Mouse (Mus musculus): ENCODE results near the gene Pabpn1l.

Pabpn1l gene

DNA sequence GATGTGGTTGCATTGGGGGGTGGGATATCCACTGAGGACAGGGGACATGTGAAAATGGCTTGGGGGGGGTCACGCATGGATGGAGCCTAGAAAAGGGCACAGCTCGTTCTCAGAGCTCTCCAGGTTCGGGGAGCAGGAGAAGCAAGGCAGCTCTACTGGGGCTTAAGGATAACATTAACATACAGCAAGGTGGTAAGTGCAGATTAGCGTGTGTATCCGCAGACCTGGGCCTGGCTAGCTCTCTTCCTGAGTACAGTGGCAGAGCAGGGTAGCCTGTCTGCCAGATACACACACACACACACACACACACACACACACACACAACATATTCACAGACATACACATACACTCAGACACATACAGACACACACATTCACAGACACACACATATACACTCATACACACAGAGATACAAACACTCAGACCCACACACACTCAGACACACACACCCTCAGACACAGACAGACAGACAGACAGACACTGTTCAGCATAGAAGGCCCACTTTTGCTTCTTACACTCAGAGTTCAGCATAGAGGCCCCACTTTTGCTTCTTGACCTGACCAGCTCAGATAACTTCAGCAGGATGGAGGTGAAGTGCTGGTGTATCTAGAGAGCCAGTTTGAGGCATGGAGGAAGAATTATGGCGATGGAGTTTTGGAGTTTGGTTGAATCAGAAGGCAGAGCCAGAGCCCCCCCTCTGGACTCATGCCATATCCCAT lies 3.7 kb downstream of the Pabpn1l start:
- no peak for DNase-seq (ENCODE audit: low read depth, low spot score)

DNA sequence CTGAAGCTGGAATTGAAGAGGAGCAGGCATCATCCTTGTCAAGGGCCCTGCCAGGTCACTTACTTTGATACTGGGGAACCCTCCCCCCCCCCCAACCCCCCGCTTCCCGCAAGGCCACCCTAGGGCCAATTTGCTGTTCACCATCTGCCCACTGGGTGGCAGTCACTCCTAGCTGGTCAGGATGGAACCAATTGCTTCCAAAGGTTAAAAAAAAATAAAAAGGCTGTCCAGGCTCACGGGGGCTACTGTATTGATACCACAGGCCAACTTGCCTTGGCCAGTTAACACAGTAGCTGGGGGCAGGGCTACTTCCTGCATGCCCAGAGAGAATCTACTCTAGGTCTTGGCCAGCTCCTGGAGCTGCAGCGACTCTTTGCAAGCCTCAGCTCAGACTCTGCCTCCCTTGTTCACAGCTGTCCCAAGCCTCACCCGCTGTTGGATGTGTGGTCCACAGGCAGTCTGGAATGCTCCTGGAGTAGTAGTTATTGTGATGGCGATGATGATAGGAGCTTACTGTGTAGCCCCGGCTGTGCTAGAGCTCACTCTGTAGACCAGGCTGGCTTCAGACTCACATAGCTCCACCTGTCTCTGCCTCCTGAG lies 4.5 kb downstream of the Pabpn1l start:
- peak; percentile 89 for DNase-seq (ENCODE audit: low read depth, low spot score)

GRCm38 (mm10) chr8:122616181-122616905 lies 6.2 kb downstream of the Pabpn1l start:
- DNase-seq (ENCODE audit: low read depth, low spot score): no peak

DNA sequence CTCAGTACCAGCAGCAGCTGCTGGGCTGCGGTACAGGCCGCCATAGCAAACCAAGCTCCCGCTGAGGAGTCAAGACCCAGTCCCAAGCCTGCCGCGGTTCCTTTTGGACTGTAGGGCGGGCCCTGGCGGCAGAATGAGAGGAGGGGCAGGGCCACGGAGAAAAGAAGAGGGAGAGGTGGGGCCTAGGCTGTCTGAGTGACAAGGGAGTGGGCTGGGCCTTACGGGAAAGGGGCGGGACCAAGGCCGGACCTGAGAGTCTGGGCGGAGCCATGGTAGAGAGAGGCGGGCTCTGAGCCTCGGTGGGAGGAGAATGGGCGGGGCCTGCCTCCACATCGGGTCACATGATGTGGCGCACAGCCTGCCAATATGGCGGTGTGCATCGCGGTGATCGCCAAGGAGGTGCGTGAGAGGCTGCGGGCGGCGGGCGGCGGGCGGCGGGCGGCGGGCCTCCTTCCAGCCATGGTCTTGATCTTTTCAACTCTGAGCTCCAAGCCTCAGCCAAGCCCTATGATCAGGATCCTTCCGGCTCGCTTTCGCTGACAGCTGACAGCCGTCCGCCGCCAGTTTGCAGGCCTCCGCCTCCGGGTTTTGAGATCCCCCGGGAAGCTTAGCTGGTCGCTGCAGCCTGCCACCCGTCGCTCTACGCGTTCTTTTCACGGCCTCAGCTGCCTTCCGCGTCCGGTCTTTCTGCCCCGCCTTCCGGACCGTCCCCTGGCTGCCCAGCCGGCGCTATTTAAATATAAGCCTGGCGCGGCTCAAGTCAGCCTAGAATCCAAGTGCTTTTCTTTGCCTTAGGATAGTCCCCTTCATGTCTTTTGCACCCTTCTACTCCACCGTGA lies 11.0 kb downstream of the Pabpn1l start, which contains the start of the genes Galns and Trappc2l:
TSS of gene Galns (minus strand) at position 169 of the 839 bp plus-strand sequence.
TSS of gene Trappc2l (plus strand) at position 346 of the 839 bp plus-strand sequence.
- DNase-seq (ENCODE audit: low read depth, low spot score): peak; percentile 99

- DNase-seq (ENCODE audit: low read depth, low spot score): no peak
These were observed 11.8 kb downstream of the Pabpn1l start for GRCm38 (mm10) chr8:122610612-122611277.

DNA sequence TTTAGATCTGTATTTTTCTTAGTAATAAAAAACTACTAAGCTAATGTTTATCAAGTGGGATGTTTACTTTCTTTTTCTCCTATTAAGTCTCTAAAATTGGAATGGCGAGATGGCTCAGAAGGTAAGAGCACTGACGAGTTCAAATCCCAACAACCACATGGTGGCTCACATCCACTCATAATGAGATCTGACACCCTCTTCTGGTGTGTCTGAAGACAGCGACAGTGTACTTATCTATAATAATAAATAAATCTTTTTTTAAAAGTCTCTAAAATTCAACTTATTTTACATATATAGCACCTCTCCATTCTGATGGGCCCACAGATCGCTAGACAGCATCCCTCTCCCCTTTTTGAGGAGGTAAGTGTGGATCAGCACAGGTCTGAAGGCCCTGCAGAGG lies 12.3 kb downstream of the Pabpn1l start:
- no peak for DNase-seq (ENCODE audit: low read depth, low spot score)

DNA sequence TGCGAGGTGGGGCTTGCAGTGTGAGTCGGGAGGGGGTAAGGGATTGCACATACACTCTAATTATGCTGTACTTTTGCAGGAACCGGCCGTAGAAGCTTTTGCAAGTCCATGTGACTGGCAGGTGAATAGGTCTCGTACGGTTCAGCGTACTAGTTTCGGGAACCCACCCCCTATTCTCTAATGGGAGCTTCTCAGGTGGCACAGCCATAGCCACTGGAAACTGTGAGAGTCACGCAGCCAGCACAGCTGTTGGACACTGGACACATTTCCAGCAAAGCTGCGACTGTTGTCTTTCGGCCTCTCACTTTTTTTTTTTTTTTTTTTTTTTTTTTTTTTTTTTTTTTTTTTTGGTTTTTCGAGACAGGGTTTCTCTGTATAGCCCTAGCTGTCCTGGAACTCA lies 15.7 kb downstream of the Pabpn1l start:
- no peak for DNase-seq (ENCODE audit: low read depth, low spot score)

GRCm38 (mm10) chr8:122605367-122605766 lies 17.2 kb downstream of the Pabpn1l start:
- no peak for DNase-seq (ENCODE audit: low read depth, low spot score)

- DNase-seq (ENCODE audit: low read depth, low spot score): no peak
These were observed 17.9 kb downstream of the Pabpn1l start for GRCm38 (mm10) chr8:122604640-122605039.

DNA sequence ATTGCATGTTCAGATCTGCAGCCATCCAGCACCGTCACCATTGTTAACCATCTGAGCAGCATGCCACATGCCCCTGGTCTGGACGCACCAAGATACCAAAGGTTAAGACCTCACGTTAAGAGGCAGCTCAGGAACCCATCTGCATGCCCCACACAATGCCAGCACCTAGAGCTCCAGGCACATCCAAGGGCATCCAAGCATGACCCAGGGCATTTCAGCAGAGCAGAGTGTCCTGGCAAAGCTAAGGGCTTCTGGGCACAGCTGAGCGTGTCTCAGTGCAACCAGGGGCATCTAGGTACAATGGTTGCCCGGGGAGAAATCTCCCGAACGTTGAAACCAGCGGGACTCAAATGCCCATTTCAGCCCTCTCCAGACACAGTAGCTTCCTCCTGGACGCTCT lies 21.9 kb downstream of the Pabpn1l start:
- no peak for DNase-seq (ENCODE audit: low read depth, low spot score)

DNA sequence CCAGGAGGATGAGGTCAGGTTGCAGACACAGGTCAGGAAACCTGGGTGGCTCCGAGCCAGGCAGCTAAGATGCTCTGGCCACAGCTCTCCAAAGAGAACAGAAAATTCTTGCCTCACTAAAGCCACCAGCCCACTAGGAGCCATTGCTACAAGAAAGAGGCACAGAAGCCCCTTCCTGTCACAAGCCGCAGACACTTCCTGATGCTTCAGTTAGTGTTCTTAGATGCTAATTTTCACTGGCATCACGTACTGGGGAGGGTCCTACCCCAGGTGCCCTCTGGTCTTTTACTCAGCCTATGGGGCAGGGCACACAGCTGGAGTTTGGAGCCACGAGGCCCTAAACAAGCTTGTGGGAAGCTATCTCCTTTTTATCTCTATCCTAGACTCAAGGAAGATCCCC lies 26.5 kb downstream of the Pabpn1l start:
- DNase-seq (ENCODE audit: low read depth, low spot score): no peak

DNA sequence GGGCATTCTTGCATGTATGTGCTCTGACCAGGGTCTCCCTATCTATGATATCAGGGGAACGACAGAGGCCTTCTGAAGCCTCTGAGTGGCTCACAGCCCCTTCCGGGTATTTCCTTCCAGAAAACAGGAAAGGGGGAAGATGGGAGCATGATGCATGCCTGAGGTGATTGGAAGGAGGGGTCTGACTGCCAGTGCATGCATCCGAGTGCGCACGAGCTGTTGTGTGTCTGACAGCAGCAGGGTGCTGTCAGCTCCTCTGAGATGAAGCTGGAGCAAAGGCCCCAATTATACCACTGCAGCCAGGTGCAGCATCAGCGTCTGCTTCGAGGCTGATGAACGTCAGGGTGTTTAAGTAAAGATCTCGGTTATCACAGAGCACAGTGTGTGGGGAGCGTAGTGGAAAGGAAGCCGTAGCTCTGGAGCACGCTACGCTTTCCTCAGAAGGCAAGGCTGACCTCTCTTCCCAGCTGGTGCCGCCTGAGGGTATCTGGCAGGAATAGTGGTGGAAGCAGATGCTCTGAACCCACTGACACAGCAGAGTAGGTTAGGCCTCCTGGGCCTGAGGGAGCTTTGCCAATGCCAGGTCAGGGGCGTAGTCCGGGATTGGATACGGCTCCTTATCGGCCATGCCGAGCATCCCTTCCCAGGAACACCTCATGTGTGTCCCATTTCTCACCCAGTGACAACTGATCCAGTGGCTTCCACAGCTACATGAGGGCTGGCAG lies 28.6 kb downstream of the Pabpn1l start:
- DNase-seq (ENCODE audit: low read depth, low spot score): no peak

GRCm38 (mm10) chr8:122593240-122593639 lies 29.3 kb downstream of the Pabpn1l start:
- DNase-seq (ENCODE audit: low read depth, low spot score): no peak

DNA sequence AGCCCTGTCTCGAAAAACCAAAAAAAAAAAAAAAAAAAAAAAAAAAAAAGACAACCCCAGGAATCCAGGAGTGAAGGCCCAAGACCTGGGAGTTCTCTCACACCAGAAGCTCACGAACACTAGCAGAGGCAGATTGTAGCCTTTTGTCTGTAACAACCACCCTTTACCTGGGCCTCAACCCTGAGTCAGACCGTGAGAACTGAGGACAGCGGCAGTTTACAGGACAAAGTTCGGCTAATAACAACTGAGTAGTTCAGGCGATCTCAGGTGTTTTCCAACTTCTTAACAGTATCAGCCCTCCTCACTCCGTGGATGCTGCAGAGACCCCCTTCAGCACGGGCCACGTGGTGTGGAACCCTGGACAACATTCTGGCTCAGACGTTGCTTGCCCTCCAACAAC lies 35.8 kb downstream of the Pabpn1l start:
- DNase-seq (ENCODE audit: low read depth, low spot score): no peak

GRCm38 (mm10) chr8:122586171-122586570 lies 36.4 kb downstream of the Pabpn1l start:
- DNase-seq (ENCODE audit: low read depth, low spot score): no peak

DNA sequence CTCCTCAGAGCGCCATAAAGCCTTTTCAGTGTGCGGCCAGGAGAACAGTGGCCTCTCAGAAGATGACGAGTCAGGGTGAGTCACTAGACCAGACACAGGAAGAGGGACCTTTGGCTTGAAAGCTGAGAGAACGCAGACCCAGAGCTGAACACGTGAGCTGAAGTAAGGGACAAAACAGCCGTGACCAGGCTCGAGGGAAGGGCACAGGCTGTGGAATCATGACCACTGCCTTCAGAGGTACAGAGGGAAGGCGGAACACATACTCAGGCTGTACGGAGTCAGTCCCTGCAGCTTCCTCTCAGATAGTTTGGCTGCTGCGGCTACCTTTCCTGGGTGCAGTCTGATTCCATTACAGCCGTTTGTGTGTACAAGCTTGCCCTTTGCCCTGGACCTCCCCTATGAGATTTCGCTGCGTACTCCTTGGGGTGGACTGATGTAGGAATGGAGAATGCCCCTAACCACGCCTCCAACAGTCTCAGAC lies 37.1 kb downstream of the Pabpn1l start:
- no peak for DNase-seq (ENCODE audit: low read depth, low spot score)

GRCm38 (mm10) chr8:122584981-122585380 lies 37.6 kb downstream of the Pabpn1l start:
- DNase-seq (ENCODE audit: low read depth, low spot score): no peak

DNA sequence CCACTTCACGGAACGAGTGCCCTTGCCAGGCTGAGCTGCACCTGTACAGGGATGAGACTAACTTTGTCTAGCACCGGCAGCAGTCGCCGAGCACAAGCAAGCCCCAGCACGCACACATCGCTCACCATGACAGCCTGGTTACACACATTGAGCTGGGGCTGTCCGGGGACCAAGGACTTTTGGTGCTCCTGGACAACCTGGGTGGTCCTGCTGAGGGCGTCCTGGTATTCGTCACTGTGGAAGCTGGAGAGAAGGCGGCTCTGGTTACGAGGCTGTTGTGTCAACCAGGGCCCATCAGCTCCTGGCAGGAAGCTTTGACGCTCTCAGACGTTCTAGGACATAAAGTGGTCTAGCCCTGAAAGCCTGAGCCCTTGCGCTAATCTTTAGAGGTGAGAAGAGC lies 41.6 kb downstream of the Pabpn1l start:
- no peak for DNase-seq (ENCODE audit: low read depth, low spot score)

- DNase-seq (ENCODE audit: low read depth, low spot score): no peak
These were observed 43.3 kb downstream of the Pabpn1l start for GRCm38 (mm10) chr8:122579196-122579595.

DNA sequence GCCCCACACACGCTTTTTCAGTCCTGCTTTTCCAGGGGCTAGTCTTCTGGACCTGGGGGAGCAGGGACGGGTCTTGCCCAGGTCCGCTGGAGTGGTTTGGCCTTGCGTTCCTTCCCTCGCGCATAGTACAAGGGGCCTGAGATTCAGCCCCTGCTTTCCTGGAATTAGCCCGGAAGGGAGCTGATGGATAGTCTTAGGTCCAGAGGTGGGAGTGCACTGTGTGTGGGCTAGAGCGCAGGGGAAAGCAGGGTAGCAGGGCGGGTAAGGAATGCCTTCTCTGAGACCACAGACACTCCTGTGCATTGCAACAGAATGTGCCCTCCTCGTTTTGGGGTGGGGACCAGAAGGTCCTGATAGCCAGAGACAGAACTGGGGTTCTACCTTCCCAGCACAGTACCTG lies 45.4 kb downstream of the Pabpn1l start:
- no peak for DNase-seq (ENCODE audit: low read depth, low spot score)
